Mouse (Mus musculus) heart, embryonic 16.5 days (tissue): ENCODE data around the gene Ppard. TPM values are rescaled to one million over a fixed set of nuclear protein-coding genes. Genes with fewer than 3 reads are reported as not detected.
"Not testable (repeated sequence)": the region's sequence is repeated elsewhere in the genome, so short reads cannot be mapped to it uniquely, and the experiment has no call there.

ENCODE experiments used
- ATAC-seq: fragments of 200-750 bp; cut with Nextera tagmentation; replicated peaks from 2 replicates; pipeline ENCODE4 v1.8.0; 2017; ENCODE audit warnings: moderate number of reproducible peaks; ENCODE audit not compliant: insufficient read depth, low FRiP score; ENCODE audit errors: extremely low read depth
- H3K27ac ChIP-seq: fragments of 300-500 bp; sonication (generic); 2 replicates; pipeline ENCODE4 v1.5.1; 2014; ENCODE audit warnings: mild to moderate bottlenecking, low read length, control low read depth, moderate library complexity
- H3K27me3 ChIP-seq: fragments of 300-500 bp; sonication (generic); 2 replicates; pipeline ENCODE4 v1.6.1; 2014; ENCODE audit warnings: low read length, mixed read lengths; ENCODE audit not compliant: control insufficient read depth, insufficient read depth
- H3K36me3 ChIP-seq: fragments of 300-500 bp; sonication (generic); 2 replicates; pipeline ENCODE4 v1.6.1; 2014; ENCODE audit not compliant: control insufficient read depth, insufficient read depth
- H3K4me1 ChIP-seq: fragments of 300-500 bp; sonication (generic); 2 replicates; pipeline ENCODE4 v1.6.1; 2014; ENCODE audit warnings: low read length, mixed read lengths; ENCODE audit not compliant: control insufficient read depth, insufficient read depth
- H3K4me2 ChIP-seq: fragments of 300-500 bp; sonication (generic); 2 replicates; pipeline ENCODE4 v1.6.1; 2014; ENCODE audit warnings: low read depth, mild to moderate bottlenecking, control low read depth, low read length
- H3K4me3 ChIP-seq: fragments of 300-500 bp; sonication (generic); 2 replicates; pipeline ENCODE4 v1.5.1; 2014; ENCODE audit warnings: mild to moderate bottlenecking, control low read depth, low read length
- H3K9ac ChIP-seq: fragments of 300-500 bp; sonication (generic); 2 replicates; pipeline ENCODE4 v1.6.1; 2014; ENCODE audit warnings: low read length, control low read depth
- H3K9me3 ChIP-seq: fragments of 300-500 bp; sonication (generic); replicated peaks from 2 replicates; pipeline ENCODE4 v1.6.1; 2016; ENCODE audit warnings: low read length; ENCODE audit not compliant: control insufficient read depth
- WGBS: fragments of 180-500 bp; shearing (Covaris S2); extraction: QIAGEN DNeasy Blood & Tissue Kit; methylation state at CpG from one replicate; pipeline ENCODE4 v1.1.7; 2014; 5-methylcytosine and 5-hydroxymethylcytosine counted together
- polyA plus RNA-seq: library from polyadenylated mRNA; unstranded; fragments of >200 nt; fragmentation: Nextera tagmentation; extraction: Ambion mirVana; gene quantifications from 2 replicates; pipeline ENCODE4 v1.2.1, GENCODE M21; 2015

Ppard gene
- polyA plus RNA-seq, 1 experiment from 2014 or later, result 1.2 TPM

GRCm38 (mm10) chr17:28329503-28330231 lies 97.2 kb downstream of the Ppard start:
- WGBS, result 4% methylated on average over 4 of the region's 4 CpGs
- peak overlapping the region; percentile 93 for H3K27ac ChIP-seq
- peaks cover 24% of the 10 kb centered on the region for H3K36me3 ChIP-seq

GRCm38 (mm10) chr17:28330232-28330546 lies 97.7 kb downstream of the Ppard start:
- Histone ChIP-seq H3K27ac (peak overlapping the region; percentile 93; the same call in 1 of the 2 replicates), H3K4me1 (peaks cover 20% of the 10 kb centered on the region), H3K9me3 (no peaks in the 10 kb centered on the region), H3K4me2 (peak overlapping the region; percentile 82), H3K9ac (peak overlapping the region; percentile 93), H3K36me3 (peaks cover 21% of the 10 kb centered on the region), H3K4me3 (peak overlapping the region; percentile 79), H3K27me3 (no peaks in the 10 kb centered on the region)
- no peak for ATAC-seq
- 50% methylated on average over 2 of the region's 2 CpGs for WGBS

More at GRCm38 (mm10) chr17:28329503-28330231, 97.2 kb downstream of the Ppard start:
- no peaks in the 10 kb centered on the region for H3K27me3 ChIP-seq
- H3K4me2 ChIP-seq, result peak overlapping the region; percentile 82
- H3K4me1 ChIP-seq, result peaks cover 20% of the 10 kb centered on the region
- H3K9ac ChIP-seq, result peak overlapping the region; percentile 93
- peak overlapping the region; percentile 79 for H3K4me3 ChIP-seq
- H3K9me3 ChIP-seq, result no peaks in the 10 kb centered on the region; the same call in 1 of the 2 replicates
- no peak for ATAC-seq

GRCm38 (mm10) chr17:28330590-28330989 lies 98.1 kb downstream of the Ppard start:
- H3K4me3 ChIP-seq, H3K27me3 ChIP-seq, H3K9me3 ChIP-seq, H3K27ac ChIP-seq, H3K9ac ChIP-seq, H3K4me2 ChIP-seq, ATAC-seq: not testable (repeated sequence)
- WGBS, result 62% methylated on average over 6 of the region's 8 CpGs
- peaks cover 20% of the 10 kb centered on the region for H3K4me1 ChIP-seq
- peaks cover 21% of the 10 kb centered on the region for H3K36me3 ChIP-seq

- no peaks in the 10 kb centered on the region for H3K27me3 ChIP-seq
- 43% methylated on average over 6 of the region's 7 CpGs for WGBS
- peaks cover 20% of the 10 kb centered on the region for H3K4me1 ChIP-seq
- peaks cover 18% of the 10 kb centered on the region for H3K36me3 ChIP-seq
- no peak overlapping the region for H3K9ac ChIP-seq
- no peak for ATAC-seq
- H3K9me3 ChIP-seq, result no peaks in the 10 kb centered on the region
- no peak overlapping the region for H3K4me3 ChIP-seq
- H3K27ac ChIP-seq, result no peak overlapping the region
- no peak overlapping the region for H3K4me2 ChIP-seq
Measured at GRCm38 (mm10) chr17:28331241-28332112, 99.0 kb downstream of the Ppard start.

- ATAC-seq, result no peak
- no peaks in the 10 kb centered on the region for H3K9me3 ChIP-seq
- H3K27ac ChIP-seq, result no peak overlapping the region
- 57% methylated on average over 13 of the region's 13 CpGs for WGBS
- no peaks in the 10 kb centered on the region for H3K27me3 ChIP-seq
- H3K36me3 ChIP-seq, result peaks cover 20% of the 10 kb centered on the region
- peaks cover 20% of the 10 kb centered on the region for H3K4me1 ChIP-seq
- H3K9ac ChIP-seq, result no peak overlapping the region
- no peak overlapping the region for H3K4me2 ChIP-seq
- no peak overlapping the region for H3K4me3 ChIP-seq
Measured at GRCm38 (mm10) chr17:28332113-28332914, 99.8 kb downstream of the Ppard start.

GRCm38 (mm10) chr17:28332915-28333546 lies 100.5 kb downstream of the Ppard start:
- 51% methylated on average over 31 of the region's 31 CpGs for WGBS
- H3K4me1 ChIP-seq, result peaks cover 16% of the 10 kb centered on the region
- H3K4me2 ChIP-seq, result no peak overlapping the region
- peaks cover 21% of the 10 kb centered on the region for H3K36me3 ChIP-seq
- no peak overlapping the region for H3K4me3 ChIP-seq
- no peak overlapping the region for H3K27ac ChIP-seq
- H3K9ac ChIP-seq, result no peak overlapping the region
- no peaks in the 10 kb centered on the region for H3K9me3 ChIP-seq
- no peak for ATAC-seq
- no peaks in the 10 kb centered on the region for H3K27me3 ChIP-seq

- no peak for ATAC-seq
- Histone ChIP-seq H3K27ac (no peak overlapping the region), H3K4me2 (no peak overlapping the region), H3K36me3 (peaks cover 22% of the 10 kb centered on the region), H3K4me3 (no peak overlapping the region), H3K9me3 (no peaks in the 10 kb centered on the region), H3K9ac (no peak overlapping the region), H3K27me3 (no peaks in the 10 kb centered on the region), H3K4me1 (peaks cover 8% of the 10 kb centered on the region)
- WGBS, result 68% methylated on average over 10 of the region's 10 CpGs
Measured at GRCm38 (mm10) chr17:28335267-28335666, 102.8 kb downstream of the Ppard start.

- WGBS, result 92% methylated on average over 7 of the region's 7 CpGs
Measured at GRCm38 (mm10) chr17:28337547-28337946, 105.0 kb downstream of the Ppard start.

More at GRCm38 (mm10) chr17:28337547-28337946, 105.0 kb downstream of the Ppard start:
- H3K4me1 ChIP-seq, result peaks cover 17% of the 10 kb centered on the region
- 0 out of 2 replicates have a peak, but pooled peaks cover 9% of the 10 kb centered on the region for H3K36me3 ChIP-seq
- ATAC-seq, result no peak
- H3K9me3 ChIP-seq, result no peaks in the 10 kb centered on the region
- H3K4me3 ChIP-seq, result no peak overlapping the region
- H3K4me2 ChIP-seq, result no peak overlapping the region
- no peak overlapping the region for H3K27ac ChIP-seq
- no peaks in the 10 kb centered on the region for H3K27me3 ChIP-seq
- H3K9ac ChIP-seq, result no peak overlapping the region
